Mouse (Mus musculus): ENCODE results near the gene Camta1. TPM values are rescaled to one million over a fixed set of nuclear protein-coding genes. Genes with fewer than 3 reads are reported as not detected.

Camta1 gene
- polyA plus RNA-seq, 1 experiment from 2014 or later = 137 TPM

GRCm38 (mm10) chr4:151155587-151155986 lies 706.1 kb downstream of the Camta1 start:
- Histone ChIP-seq H3K27ac (ENCODE audit: low read depth, low read length) (no peak overlapping the region), H3K4me1 (ENCODE audit: control insufficient read depth, insufficient read depth, low read length) (no peaks in the 10 kb centered on the region), H3K27me3 (ENCODE audit: control insufficient read depth, insufficient read depth, low read length) (peaks cover 9% of the 10 kb centered on the region), H3K36me3 (ENCODE audit: control insufficient read depth, insufficient read depth, low read length) (no peaks in the 10 kb centered on the region), H3K9me3 (replicated peaks; ENCODE audit: control insufficient read depth, low read length) (no peaks in the 10 kb centered on the region), H3K9ac (ENCODE audit: low read depth, low read length) (no peak overlapping the region), H3K4me2 (no peak overlapping the region), H3K4me3 (ENCODE audit: low read depth, low read length) (no peak overlapping the region)
- 71% methylated on average over 4 of the region's 4 CpGs for WGBS (ENCODE audit: insufficient replicate concordance)
- no peak for ATAC-seq (replicated peaks; ENCODE audit: insufficient number of reproducible peaks, low FRiP score, low TSS enrichment)

- no peak for ATAC-seq (replicated peaks; ENCODE audit: insufficient number of reproducible peaks, low FRiP score, low TSS enrichment)
- H3K4me2 ChIP-seq = no peak overlapping the region
Observed at GRCm38 (mm10) chr4:151154306-151154705, 707.4 kb downstream of the Camta1 start.

GRCm38 (mm10) chr4:151152010-151152409 lies 709.7 kb downstream of the Camta1 start:
- no peaks in the 10 kb centered on the region for H3K9me3 ChIP-seq (replicated peaks; ENCODE audit: control insufficient read depth, low read length)
- no peaks in the 10 kb centered on the region for H3K36me3 ChIP-seq (ENCODE audit: control insufficient read depth, insufficient read depth, low read length)
- peaks cover 12% of the 10 kb centered on the region for H3K27me3 ChIP-seq (ENCODE audit: control insufficient read depth, insufficient read depth, low read length)
- 60% methylated on average over 6 of the region's 6 CpGs for WGBS (ENCODE audit: insufficient replicate concordance)
- ATAC-seq (replicated peaks; ENCODE audit: insufficient number of reproducible peaks, low FRiP score, low TSS enrichment) = no peak
- no peak overlapping the region for H3K4me3 ChIP-seq (ENCODE audit: low read depth, low read length)
- no peak overlapping the region for H3K4me2 ChIP-seq
- H3K4me1 ChIP-seq (ENCODE audit: control insufficient read depth, insufficient read depth, low read length) = no peaks in the 10 kb centered on the region
- no peak overlapping the region for H3K27ac ChIP-seq (ENCODE audit: low read depth, low read length)
- H3K9ac ChIP-seq (ENCODE audit: low read depth, low read length) = no peak overlapping the region

More at GRCm38 (mm10) chr4:151154306-151154705, 707.4 kb downstream of the Camta1 start:
- Histone ChIP-seq H3K27me3 (ENCODE audit: control insufficient read depth, insufficient read depth, low read length) (peaks cover 14% of the 10 kb centered on the region), H3K27ac (ENCODE audit: low read depth, low read length) (no peak overlapping the region), H3K4me3 (ENCODE audit: low read depth, low read length) (no peak overlapping the region), H3K9me3 (replicated peaks; ENCODE audit: control insufficient read depth, low read length) (no peaks in the 10 kb centered on the region), H3K36me3 (ENCODE audit: control insufficient read depth, insufficient read depth, low read length) (no peaks in the 10 kb centered on the region), H3K9ac (ENCODE audit: low read depth, low read length) (no peak overlapping the region), H3K4me1 (ENCODE audit: control insufficient read depth, insufficient read depth, low read length) (no peaks in the 10 kb centered on the region)
- 66% methylated on average over 4 of the region's 4 CpGs for WGBS (ENCODE audit: insufficient replicate concordance)

GRCm38 (mm10) chr4:151150842-151151241 lies 710.8 kb downstream of the Camta1 start:
- H3K27me3 ChIP-seq (ENCODE audit: control insufficient read depth, insufficient read depth, low read length) = peaks cover 12% of the 10 kb centered on the region
- 80% methylated on average over 11 of the region's 11 CpGs for WGBS (ENCODE audit: insufficient replicate concordance)
- H3K27ac ChIP-seq (ENCODE audit: low read depth, low read length) = no peak overlapping the region
- H3K36me3 ChIP-seq (ENCODE audit: control insufficient read depth, insufficient read depth, low read length) = no peaks in the 10 kb centered on the region
- no peaks in the 10 kb centered on the region for H3K4me1 ChIP-seq (ENCODE audit: control insufficient read depth, insufficient read depth, low read length)
- H3K4me3 ChIP-seq (ENCODE audit: low read depth, low read length) = no peak overlapping the region
- ATAC-seq (replicated peaks; ENCODE audit: insufficient number of reproducible peaks, low FRiP score, low TSS enrichment) = no peak
- H3K4me2 ChIP-seq = no peak overlapping the region
- no peaks in the 10 kb centered on the region for H3K9me3 ChIP-seq (replicated peaks; ENCODE audit: control insufficient read depth, low read length)
- H3K9ac ChIP-seq (ENCODE audit: low read depth, low read length) = no peak overlapping the region

GRCm38 (mm10) chr4:151150115-151150514 lies 711.6 kb downstream of the Camta1 start:
- no peak overlapping the region for H3K9ac ChIP-seq (ENCODE audit: low read depth, low read length)
- H3K27ac ChIP-seq (ENCODE audit: low read depth, low read length) = no peak overlapping the region
- H3K27me3 ChIP-seq (ENCODE audit: control insufficient read depth, insufficient read depth, low read length) = peaks cover 12% of the 10 kb centered on the region
- 80% methylated on average over 11 of the region's 11 CpGs for WGBS (ENCODE audit: insufficient replicate concordance)
- H3K4me3 ChIP-seq (ENCODE audit: low read depth, low read length) = no peak overlapping the region
- no peak overlapping the region for H3K4me2 ChIP-seq
- no peaks in the 10 kb centered on the region for H3K4me1 ChIP-seq (ENCODE audit: control insufficient read depth, insufficient read depth, low read length)
- no peaks in the 10 kb centered on the region for H3K9me3 ChIP-seq (replicated peaks; ENCODE audit: control insufficient read depth, low read length)
- no peaks in the 10 kb centered on the region for H3K36me3 ChIP-seq (ENCODE audit: control insufficient read depth, insufficient read depth, low read length)
- ATAC-seq (replicated peaks; ENCODE audit: insufficient number of reproducible peaks, low FRiP score, low TSS enrichment) = no peak

- H3K9ac ChIP-seq (ENCODE audit: low read depth, low read length) = no peak overlapping the region
- H3K4me3 ChIP-seq (ENCODE audit: low read depth, low read length) = no peak overlapping the region
- WGBS (ENCODE audit: insufficient replicate concordance) = 59% methylated on average over 12 of the region's 12 CpGs
Observed at GRCm38 (mm10) chr4:151147541-151147940, 714.1 kb downstream of the Camta1 start.

GRCm38 (mm10) chr4:151144121-151144520 lies 717.6 kb downstream of the Camta1 start:
- no peak overlapping the region for H3K4me2 ChIP-seq
- 0 out of 2 replicates have a peak, but pooled peaks cover 3% of the 10 kb centered on the region for H3K27me3 ChIP-seq (ENCODE audit: control insufficient read depth, insufficient read depth, low read length)
- H3K4me3 ChIP-seq (ENCODE audit: low read depth, low read length) = no peak overlapping the region
- no peak for ATAC-seq (replicated peaks; ENCODE audit: insufficient number of reproducible peaks, low FRiP score, low TSS enrichment)
- H3K36me3 ChIP-seq (ENCODE audit: control insufficient read depth, insufficient read depth, low read length) = no peaks in the 10 kb centered on the region
- H3K9me3 ChIP-seq (replicated peaks; ENCODE audit: control insufficient read depth, low read length) = peaks cover 7% of the 10 kb centered on the region; the same call in 1 of the 2 replicates
- 74% methylated on average over 14 of the region's 14 CpGs for WGBS (ENCODE audit: insufficient replicate concordance)
- no peak overlapping the region for H3K27ac ChIP-seq (ENCODE audit: low read depth, low read length)
- H3K4me1 ChIP-seq (ENCODE audit: control insufficient read depth, insufficient read depth, low read length) = peaks cover 8% of the 10 kb centered on the region; the same call in 1 of the 2 replicates
- H3K9ac ChIP-seq (ENCODE audit: low read depth, low read length) = no peak overlapping the region

More at GRCm38 (mm10) chr4:151147541-151147940, 714.1 kb downstream of the Camta1 start:
- Histone ChIP-seq H3K4me1 (ENCODE audit: control insufficient read depth, insufficient read depth, low read length) (no peaks in the 10 kb centered on the region), H3K36me3 (ENCODE audit: control insufficient read depth, insufficient read depth, low read length) (no peaks in the 10 kb centered on the region), H3K4me2 (no peak overlapping the region), H3K27me3 (ENCODE audit: control insufficient read depth, insufficient read depth, low read length) (peaks cover 12% of the 10 kb centered on the region), H3K9me3 (replicated peaks; ENCODE audit: control insufficient read depth, low read length) (peaks cover 7% of the 10 kb centered on the region; the same call in 1 of the 2 replicates), H3K27ac (ENCODE audit: low read depth, low read length) (no peak overlapping the region)
- ATAC-seq (replicated peaks; ENCODE audit: insufficient number of reproducible peaks, low FRiP score, low TSS enrichment) = no peak

GRCm38 (mm10) chr4:151141196-151141880 lies 720.3 kb downstream of the Camta1 start:
- peak overlapping the region; percentile 36 for H3K9ac ChIP-seq (ENCODE audit: low read depth, low read length)
- H3K9me3 ChIP-seq (replicated peaks; ENCODE audit: control insufficient read depth, low read length) = peaks cover 7% of the 10 kb centered on the region; the same call in 1 of the 2 replicates
- H3K27ac ChIP-seq (ENCODE audit: low read depth, low read length) = no peak overlapping the region
- ATAC-seq (replicated peaks; ENCODE audit: insufficient number of reproducible peaks, low FRiP score, low TSS enrichment) = 0 out of 2 replicates have a peak, but pooled peaks have one; percentile 31
- H3K4me1 ChIP-seq (ENCODE audit: control insufficient read depth, insufficient read depth, low read length) = peaks cover 21% of the 10 kb centered on the region
- H3K36me3 ChIP-seq (ENCODE audit: control insufficient read depth, insufficient read depth, low read length) = no peaks in the 10 kb centered on the region
- 5% methylated on average over 13 of the region's 13 CpGs for WGBS (ENCODE audit: insufficient replicate concordance)
- 0 out of 2 replicates have a peak, but pooled peaks cover 3% of the 10 kb centered on the region for H3K27me3 ChIP-seq (ENCODE audit: control insufficient read depth, insufficient read depth, low read length)
- peak overlapping the region; percentile 24 for H3K4me3 ChIP-seq (ENCODE audit: low read depth, low read length)
- peak overlapping the region; percentile 56 for H3K4me2 ChIP-seq
